Mouse (Mus musculus) urinary bladder, postnatal 10 days (tissue): ENCODE measurements around the gene Dhx40.

Experiments
- DNase-seq: peaks from one replicate; pipeline ENCODE4 v3.0.0; 2022; ENCODE audit warnings: low spot score

Dhx40 gene

DNA sequence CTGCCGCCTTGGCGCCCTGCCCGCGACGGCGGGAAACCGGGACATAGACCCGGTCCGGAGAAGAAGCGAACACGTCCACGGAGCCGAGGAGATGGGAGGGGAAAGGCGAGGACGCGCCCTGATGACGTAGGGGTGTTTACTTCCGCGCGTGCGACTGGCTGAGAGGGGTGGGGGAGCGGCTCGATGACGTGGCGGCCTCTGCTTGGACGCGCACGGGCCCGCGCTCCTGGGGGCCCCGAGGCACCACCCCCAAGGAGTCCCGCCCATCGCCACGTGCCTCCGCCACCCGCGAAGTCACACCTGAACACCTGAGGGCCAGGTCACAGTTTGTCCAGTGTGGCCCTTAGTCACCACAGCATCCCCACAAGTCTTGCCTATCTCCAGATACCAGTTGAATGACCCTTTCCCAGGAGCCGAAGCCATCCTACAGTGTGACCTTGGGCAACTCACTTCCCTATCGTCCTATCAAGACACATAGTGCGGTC is at the start of gene Dhx40:
Gene Dhx40 (minus strand): TSS at position 242 of the 485 bp plus-strand sequence.
- DNase-seq: peak; percentile 76

DNA sequence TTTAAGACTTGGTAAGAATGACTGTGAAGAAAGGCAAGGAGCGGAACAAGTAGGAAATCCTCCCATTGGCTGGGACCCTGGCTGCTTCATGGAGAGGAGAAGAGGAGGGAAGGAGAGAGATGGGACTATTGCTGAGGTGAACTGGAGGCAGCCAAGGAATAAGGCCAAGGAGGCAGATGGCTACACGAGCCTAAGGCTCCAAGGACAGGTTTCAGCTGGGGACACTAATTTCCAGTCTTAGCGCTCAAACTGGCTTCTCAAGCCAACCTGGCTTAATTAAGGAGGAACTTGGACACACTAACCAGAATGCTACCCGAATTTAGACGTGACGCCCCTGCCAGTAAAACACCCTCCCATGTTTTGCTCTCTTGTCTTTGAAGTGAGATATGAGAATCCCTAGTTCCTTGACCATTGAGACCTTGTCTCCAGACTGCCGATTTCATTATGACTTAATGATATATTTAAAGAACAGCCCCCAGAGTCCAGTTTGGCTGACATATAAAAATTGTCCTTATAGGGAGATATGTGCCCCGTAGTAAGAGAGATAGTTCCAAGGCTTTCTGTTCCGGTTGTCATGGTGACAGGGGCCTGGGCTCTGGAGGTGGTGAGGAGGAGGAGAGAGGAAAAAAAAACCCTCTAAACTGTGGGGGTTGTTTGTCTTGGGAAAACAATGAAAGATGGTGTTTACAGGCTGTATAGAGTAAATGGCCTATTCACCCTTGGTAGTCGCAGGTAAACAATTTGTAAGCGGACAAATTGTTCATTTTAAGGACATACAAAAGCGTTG is 48.3 kb upstream of the Dhx40 start:
- no peak for DNase-seq

DNA sequence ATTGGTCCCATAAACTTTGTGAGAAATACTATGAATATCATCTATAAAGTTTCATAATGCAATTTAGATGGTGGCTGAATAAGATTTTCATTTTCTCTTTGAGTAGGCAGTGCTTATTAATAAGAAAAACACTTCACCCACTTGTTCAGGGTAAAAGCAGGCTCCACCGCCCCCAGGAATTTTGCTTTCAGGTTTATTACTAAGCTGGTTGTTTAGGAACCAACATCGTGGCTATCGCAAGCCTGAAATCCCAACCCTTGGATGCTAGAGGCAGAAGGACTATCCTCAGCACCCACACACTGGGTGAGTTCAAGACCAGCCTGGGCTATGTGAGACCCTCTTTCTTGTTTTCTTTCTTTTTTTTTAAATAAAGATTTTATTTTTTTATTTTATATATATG is 45.5 kb upstream of the Dhx40 start:
- no peak for DNase-seq

DNA sequence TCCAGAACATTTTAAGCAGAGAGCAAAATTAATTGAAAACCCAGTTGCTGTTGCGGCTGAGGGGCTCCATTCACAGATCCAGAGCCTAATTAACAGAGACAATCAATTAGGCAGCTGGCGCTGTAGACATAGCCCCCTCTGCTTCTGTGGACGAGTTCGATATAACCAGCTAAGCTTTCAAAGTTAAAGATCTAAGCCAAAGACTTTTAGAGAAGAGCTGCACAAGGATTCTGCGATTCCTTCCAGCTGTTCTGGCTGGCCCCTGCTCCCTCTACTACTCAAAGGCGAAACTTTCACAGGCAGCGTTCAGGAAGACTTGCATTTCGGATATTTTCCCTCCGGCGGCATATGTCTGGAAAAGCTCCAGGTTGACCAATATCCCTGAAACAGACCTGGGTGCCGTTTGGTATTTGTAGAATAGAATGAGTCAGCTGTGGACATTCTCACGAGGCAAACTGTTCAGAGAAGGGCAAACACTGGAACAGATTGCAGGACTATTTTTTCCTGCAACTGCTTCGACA is 45.0 kb upstream of the Dhx40 start:
- DNase-seq: no peak

DNA sequence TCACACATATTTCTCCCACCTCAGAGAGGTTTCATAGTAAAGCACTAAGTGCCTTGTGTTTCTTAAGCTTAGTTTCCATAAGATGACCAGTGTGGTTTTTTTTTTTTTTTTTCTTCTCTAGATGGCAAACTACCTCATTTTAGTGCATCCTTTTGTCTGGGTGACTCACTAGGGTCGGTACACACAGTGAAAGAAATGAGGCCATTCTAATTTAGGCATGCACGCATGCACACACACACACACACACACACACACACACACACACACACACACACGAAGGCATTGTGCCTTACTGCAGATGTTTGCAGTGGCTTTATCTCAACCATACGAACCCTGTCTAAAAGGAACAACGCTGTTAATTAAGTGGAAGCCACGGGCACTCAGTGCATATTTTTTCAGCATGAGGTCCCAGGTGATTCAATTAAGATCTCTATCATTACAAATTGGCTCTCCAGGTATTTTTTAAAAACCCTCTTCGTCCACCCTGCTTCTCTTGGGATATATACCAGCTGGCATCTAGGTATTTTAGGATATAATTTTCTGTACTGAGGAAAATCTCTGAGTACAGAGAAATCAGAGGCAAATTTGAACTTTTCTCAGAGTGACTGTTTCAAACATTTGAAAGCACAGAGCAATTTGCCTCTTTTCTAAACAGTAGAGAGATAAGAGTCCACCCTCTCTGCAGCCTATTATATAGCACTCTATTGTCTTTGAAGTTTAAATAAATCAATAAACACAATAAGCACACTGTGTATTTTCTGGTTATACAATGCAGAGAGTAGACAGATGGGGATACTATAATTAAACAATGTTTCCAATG is 44.4 kb upstream of the Dhx40 start:
- no peak for DNase-seq

DNA sequence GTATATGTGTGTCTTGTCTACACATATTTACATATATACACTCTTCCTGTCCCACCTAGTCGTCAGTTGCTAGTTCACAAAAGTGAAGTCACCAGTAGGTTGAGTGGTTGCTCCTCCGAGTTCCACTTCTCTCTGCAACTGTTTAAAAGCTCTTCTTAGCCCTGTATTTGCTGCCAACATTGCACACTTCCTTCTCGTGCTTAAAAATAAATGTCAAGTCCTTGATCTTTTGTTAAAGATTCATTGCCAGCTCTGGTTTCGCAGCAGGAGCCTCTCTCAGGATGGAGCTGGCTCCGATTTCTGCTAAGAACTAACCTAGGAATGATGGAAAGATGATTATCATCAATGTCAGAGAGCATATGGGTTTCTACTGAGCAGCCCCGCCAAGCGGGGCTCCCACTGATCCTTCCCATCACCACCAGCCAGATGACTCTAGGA is 43.7 kb upstream of the Dhx40 start:
- DNase-seq: no peak

DNA sequence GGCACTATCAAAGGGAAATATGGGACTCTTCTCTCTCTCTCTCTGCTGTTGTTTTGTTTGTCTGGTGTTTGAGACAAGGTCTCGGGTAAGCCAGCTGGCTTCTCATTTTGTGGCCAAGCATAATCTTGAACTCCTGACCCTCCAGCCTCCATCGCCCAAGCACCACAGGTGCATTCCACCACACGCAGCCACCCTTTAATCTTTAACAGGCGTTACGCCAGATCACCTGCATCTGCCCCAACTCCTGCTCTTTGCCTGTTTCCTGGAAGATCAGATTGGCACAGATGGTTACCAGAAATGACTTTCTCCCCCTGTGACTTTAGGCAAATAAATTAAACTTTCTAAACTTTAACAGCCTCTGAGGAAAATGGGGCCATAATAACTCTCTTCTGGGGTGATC is 36.3 kb upstream of the Dhx40 start:
- DNase-seq: no peak

DNA sequence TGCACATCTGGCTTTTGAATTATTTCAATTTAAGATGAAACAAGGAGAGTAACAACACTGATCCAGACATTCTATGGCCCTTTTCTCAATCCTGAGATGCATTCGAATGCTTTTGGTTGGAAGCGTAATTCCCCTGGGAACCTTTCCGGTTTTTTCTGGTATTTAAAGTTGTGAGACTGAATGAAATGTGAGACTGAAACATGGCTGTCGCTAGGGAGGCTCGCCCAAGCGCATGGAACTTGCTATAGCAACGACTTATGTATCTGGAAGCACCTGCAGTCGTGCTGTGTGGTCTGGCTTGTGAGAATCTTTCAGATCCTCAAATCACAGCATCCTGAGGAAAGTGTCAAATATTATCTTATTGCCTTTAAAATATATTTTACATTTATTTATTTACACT is 33.7 kb upstream of the Dhx40 start:
- no peak for DNase-seq

DNA sequence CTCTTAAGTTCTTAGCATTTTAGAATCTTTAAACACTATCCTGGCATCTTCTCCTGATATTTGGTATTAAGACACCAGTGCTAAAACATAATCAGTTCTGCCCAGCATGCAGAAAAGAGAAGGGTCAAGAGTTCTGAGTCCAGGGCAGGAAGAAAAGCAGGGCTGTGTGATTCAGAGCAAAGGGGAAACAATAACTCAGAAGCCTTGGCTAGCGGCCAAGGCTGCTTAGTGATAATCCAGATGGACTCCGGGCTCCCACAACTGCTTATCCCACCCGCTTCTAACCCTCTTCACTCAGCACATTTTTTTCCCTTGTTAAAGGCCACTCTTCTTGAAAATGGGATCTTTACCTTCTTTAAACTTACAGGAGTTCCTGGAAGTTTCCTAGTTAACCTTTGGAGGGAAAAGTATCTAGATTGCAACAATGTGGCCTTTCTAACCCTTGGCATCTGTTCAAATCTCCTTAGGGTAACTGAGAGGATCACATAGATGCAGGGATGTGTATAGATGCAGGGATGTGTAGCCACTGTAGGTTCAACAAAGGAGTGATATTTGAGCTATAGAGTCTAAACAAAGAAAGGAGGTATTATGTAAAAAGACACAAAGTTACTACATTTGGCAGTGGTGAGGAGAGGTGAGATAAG is 33.1 kb upstream of the Dhx40 start:
- no peak for DNase-seq

DNA sequence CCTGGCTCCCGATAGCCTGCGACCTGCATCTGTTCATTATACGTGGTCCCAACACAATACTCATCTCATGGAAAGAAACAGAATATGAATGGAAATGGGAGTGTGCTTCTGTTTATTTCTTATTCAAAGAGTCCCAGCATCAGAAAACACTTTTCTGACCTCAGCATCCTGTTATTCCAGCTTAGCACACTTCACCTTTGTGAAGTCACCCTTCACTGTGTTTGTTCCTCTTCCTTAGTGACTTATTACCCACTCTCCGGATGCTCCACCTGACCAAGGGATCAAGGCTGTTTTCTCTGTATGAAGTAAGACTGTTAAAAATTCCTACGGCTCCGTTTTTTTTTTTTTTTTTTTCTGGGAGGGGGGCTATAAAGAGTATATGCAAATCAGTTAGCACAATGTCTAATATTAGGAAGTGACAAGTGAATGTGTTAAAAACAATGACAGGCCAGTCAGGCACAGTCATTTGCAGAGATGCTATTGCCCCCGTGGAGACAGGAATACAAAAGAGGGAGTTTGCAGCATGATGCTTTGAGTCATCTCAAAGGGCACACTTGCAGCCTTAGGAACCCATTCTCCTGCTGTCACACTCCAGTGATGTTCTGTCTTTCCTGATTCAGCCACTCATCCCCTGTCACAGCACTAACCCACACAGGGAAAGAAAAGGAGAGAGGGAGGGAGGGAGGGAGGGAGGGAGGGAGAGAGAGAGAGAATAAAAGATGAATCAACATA is 32.3 kb upstream of the Dhx40 start:
- DNase-seq: no peak

DNA sequence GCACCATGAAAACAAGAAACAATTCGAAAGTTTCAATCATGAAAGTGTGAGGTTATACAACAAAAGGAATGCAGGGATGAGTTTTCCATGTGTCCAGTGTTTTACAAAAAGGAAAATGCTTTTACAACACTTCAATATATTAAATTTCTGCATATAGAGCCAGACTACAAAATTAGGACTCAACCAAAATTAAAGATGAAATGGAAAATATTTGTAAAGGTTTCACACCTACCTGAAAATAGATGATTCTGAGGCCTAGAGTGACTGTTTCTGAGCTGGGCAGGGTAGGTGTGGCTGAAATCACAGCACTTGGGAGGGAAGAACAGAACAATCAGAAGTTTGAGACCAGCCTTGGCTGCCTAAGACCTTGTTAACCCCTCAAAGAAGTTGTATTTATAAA is 31.2 kb upstream of the Dhx40 start:
- no peak for DNase-seq

DNA sequence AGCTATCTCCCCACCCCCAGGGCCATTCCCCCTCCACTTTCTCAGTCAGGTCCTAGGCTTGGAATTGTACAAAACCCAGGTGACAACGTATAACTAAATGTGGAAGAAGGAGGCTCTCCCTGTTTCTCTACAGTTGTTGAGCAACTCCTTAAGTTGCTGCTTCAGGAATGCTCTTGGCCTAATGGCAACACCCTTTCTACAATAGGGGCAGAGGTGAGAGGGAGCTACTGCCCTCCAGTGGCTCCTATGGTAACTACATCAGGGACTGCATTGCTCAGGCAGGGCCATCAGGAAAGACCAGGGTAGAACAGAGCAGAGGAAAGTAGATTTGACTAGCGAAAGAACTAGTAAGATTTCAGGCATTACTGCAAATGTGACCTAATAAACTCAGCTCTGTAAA is 28.8 kb upstream of the Dhx40 start:
- peak; percentile 38 for DNase-seq

DNA sequence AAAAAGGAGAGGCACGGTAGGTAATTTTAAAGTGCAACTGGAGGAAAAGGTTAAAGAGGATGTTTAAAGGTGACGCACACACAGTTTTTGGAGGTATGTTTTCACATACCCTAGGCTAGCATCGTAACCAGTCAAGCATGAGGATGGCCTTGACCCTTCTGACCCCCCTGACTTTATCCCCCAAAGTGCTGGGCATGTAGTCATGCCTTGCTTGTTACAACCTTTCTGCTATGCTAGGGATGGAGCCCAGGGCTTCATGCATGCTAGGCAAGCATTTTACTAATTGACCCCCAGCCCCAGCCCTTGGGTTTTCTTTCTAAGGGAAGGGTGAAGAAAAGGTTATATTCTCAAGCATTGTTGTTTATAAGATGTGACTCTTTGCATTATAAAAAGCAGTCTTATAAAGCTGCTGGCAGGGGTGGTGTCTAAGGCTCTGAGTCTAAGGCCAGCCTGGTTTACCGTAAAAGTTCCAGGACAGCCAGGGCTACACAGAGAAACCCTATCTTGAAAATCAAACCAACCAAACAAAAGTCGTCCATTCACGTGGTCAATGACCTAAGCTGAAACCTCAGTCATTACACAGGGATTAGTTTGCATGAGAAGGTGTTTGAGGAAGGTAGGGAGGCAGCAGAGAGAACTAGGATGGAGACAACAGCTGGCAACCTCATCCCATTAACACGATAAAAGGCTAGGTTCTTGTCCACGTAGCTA is 27.2 kb upstream of the Dhx40 start:
- no peak for DNase-seq

DNA sequence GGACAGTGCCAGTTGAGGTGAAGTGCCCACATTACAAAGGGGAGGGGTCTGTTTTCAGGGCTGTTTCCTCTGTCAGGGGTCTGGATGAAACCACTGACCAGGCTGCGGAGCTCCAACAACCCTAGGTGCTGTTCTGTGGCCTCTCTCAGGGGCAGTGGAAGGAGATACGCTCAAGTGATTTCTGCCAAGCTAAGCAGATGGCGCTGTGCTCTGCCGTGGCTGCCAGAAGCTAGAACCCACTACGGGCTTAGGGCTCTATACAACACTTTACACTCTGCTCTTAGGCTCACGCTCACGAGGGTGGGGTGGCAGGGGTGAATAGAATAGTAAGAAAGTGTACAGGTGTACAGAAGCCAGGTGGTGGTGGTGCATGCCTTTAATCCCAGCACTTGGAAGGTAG is 26.5 kb upstream of the Dhx40 start:
- DNase-seq: no peak

DNA sequence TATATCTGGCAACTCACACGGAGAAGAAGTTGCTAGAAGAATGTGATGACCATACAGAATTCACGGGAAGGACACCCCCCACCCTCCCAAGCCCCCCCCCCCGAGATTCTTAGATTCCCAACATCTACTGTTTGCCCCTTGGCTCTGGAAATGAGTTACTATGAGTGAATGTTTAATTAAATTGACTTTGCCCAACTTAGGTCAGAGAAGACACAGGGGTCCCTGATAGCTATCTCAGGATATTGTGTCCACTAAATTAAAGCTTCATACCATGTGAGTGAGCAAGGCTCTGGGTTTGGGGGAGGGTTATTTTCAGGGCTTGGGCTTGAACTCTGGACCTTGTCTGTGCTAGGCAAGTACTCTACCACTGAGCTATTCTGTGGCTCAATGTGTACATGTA is 25.6 kb upstream of the Dhx40 start:
- DNase-seq: no peak

DNA sequence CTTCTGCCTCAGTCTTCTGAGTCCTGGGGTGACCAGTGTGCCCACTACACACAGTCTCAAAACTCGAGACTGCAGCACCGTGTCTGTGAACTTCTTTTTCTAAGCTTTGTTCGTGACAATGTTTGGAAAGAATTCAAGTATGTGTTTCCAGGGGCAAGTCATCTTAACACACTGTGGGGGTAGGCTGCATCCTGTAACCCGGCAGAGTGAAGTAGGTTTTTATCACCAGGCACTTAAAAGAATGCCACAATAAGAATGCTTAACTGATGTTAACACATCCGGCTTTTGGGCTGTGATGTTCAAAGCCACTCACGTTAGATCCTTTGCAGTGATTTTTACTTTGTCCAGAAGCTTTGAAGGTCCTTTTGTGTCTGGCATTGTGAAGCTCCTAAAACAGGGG is 20.9 kb upstream of the Dhx40 start:
- no peak for DNase-seq

DNA sequence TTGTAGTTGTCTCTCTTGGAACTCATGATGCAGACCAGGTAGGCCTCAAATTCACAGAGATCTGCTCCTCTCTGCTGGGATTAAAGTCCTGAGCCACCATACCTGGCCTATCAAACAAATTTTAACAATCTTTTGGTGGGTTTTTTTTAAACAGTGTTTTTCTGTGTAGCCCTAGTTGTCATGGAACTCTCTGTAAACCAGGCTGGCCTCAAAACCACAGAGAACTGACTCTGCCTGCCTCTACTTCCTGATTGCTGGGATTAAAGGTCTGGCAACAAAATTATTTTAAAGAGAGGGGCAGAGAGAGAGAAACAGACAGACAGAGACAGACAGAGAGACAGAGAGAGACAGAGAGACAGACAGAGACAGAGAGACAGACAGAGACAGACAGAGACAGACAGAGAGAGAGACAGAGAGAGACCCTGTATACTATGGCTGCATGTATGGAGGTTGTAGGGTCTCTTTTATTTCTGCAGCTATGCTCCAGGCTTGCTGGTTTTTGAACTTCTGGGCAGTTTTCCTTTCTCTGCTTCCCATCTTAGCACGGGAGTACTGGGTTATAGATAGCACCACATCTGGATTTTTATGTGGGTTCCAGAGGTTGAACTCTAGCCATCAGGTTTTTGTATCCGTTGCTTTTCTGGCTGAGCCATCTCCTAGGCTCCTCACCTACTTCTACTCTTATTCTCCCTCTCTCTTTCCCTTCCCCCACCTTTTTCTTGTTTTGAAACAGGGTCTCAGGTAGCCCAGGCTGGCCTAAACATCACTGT is 20.1 kb upstream of the Dhx40 start:
- DNase-seq: no peak

DNA sequence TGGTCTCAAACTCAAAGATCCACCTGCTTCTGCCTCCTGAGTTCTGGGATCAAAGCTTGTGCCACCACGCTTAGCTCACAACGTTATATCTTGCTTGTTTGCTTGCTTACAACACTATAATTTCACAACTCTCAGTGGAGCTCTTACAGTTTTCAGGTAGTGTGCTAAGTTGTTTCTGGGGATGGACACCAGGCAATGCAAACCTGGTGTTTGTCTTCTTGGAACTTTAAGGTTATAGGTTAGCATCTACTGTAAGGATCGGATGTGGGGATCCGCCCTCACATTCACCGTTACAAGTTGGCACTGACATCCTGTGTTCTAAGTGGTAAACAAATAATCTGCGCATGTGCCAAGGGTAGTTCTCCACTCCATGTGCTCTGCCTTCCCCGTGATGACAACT is 16.9 kb upstream of the Dhx40 start:
- no peak for DNase-seq

DNA sequence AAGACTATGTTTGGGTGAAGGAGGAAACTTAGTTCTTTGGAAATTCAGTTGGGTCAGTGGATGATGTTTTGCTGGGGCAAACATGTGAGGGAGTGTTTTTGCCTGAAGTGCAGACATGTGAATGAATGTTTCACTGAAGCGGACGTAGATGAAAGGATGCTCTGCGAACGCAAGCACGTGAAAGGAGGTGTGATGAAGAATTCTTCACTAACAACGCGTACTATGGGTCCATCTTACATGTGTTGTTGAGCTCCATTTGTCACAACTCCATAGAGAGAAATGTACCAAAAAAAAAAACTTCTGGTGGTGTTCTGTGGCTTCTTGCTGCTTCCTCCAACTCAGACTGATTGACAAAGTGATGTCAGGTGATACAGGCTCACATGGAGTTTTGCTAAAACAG is 15.0 kb upstream of the Dhx40 start:
- no peak for DNase-seq

DNA sequence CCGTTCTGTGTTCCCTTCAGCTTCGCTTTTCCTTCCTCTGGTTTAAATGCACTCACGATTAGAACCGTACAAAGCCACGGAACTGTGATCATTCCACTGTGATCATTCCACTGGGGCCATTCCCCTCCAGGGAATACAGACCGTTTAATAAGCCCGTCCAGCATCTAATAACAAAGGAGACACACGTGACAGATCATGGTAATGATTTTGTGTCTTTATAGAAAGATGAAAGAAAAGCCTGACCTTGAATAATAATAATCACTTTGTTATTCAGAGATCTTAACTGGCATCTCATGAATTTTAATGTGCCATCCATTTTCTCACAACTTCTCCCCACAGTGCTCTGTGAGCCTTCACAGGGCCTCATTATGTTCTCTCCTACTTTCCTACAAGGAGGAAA is 12.0 kb upstream of the Dhx40 start:
- DNase-seq: no peak
